15 mouse cellular contexts compared by ENCODE assay signal in genomic region chr11:103100361-103100760, GRCm38 (mm10). TPM values are rescaled to one million over a fixed set of nuclear protein-coding genes. Genes with fewer than 3 reads are reported as not detected.
DNase-seq lines count a peak whose midpoint lies in the region; ATAC-seq lines count a peak whose summit lies in the region.
"Had no signal": no experiment of that assay in that cellular context is flagged by ENCODE, and none has a peak within 500 bp of the region (broad histone marks: within the 10 kb centered on the region; RNA-seq: fewer than 3 reads in every experiment).

No protein-coding gene starts in this region.

- H3K4me3 ChIP-seq in limb, embryonic 13.5 days = 0 out of 2 replicates have a peak overlapping the region, but pooled peaks have one; percentile 63
- no peak overlapping the region for H3K4me3 ChIP-seq in limb, embryonic 10.5 days
- H3K4me3 ChIP-seq in embryonic facial prominence, embryonic 15.5 days (replicated peaks) = peak overlapping the region; percentile 61; the same call in 1 of the 2 replicates
- peak overlapping the region; percentile 68; the same call in 1 of the 2 replicates for H3K4me3 ChIP-seq in limb, embryonic 15.5 days

- H3K9ac ChIP-seq in limb, embryonic 13.5 days = no peak overlapping the region
- no peak overlapping the region for H3K9ac ChIP-seq in embryonic facial prominence, embryonic 15.5 days
- H3K9ac ChIP-seq in limb, embryonic 15.5 days = no peak overlapping the region
- H3K9ac ChIP-seq: neural tube, embryonic 12.5 days had no signal

- peaks cover 53% of the 10 kb centered on the region for H3K27me3 ChIP-seq in limb, embryonic 13.5 days
- peaks cover 93% of the 10 kb centered on the region for H3K27me3 ChIP-seq in limb, embryonic 10.5 days (ENCODE audit: low read depth, poor library complexity, severe bottlenecking)
- H3K27me3 ChIP-seq in embryonic facial prominence, embryonic 15.5 days = peaks cover 13% of the 10 kb centered on the region
- H3K27me3 ChIP-seq in limb, embryonic 15.5 days = peaks cover 13% of the 10 kb centered on the region; the same call in 1 of the 2 replicates

- peak; percentile 92 for DNase-seq in heart, adult 11 months
- DNase-seq in heart, postnatal 14 days = no peak
- no peak for DNase-seq in limb, embryonic 10.5 days (ENCODE audit: low spot score)
- DNase-seq in frontal cortex, adult 2 months (ENCODE audit: extremely low spot score in 1 of 2, low spot score in 1 of 2) = no peak
- DNase-seq in right cerebral cortex, postnatal 10 days (ENCODE audit: low spot score in 2 of 2) = no peak
- DNase-seq: adrenal gland, postnatal 36 days; embryo, embryonic 11 days; gastrocnemius, postnatal 14 days; lung, postnatal 14 days had no signal

- no peaks in the 10 kb centered on the region for H3K36me3 ChIP-seq in limb, embryonic 13.5 days
- no peaks in the 10 kb centered on the region for H3K36me3 ChIP-seq in limb, embryonic 10.5 days
- no peaks in the 10 kb centered on the region for H3K36me3 ChIP-seq in embryonic facial prominence, embryonic 15.5 days
- H3K36me3 ChIP-seq in limb, embryonic 15.5 days = no peaks in the 10 kb centered on the region
- H3K36me3 ChIP-seq: hindbrain, embryonic 15.5 days; midbrain, embryonic 12.5 days; neural tube, embryonic 12.5 days had no signal

- intact Hi-C loops in heart, postnatal 14 days (cut with DNase I) = no loop called here

- H3K27ac ChIP-seq in limb, embryonic 13.5 days = no peak overlapping the region
- no peak overlapping the region for H3K27ac ChIP-seq in limb, embryonic 10.5 days
- H3K27ac ChIP-seq in embryonic facial prominence, embryonic 15.5 days (replicated peaks) = no peak overlapping the region
- H3K27ac ChIP-seq in limb, embryonic 15.5 days = no peak overlapping the region
- H3K27ac ChIP-seq: hindbrain, embryonic 15.5 days; midbrain, embryonic 12.5 days; neural tube, embryonic 12.5 days had no signal

- peak overlapping the region; percentile 89 for H3K4me2 ChIP-seq in limb, embryonic 13.5 days (replicated peaks)
- no peak overlapping the region for H3K4me2 ChIP-seq in embryonic facial prominence, embryonic 15.5 days (replicated peaks)
- H3K4me2 ChIP-seq in limb, embryonic 15.5 days = no peak overlapping the region

- ATAC-seq in limb, embryonic 13.5 days (ENCODE audit: low FRiP score, low read depth) = no peak
- ATAC-seq in embryonic facial prominence, embryonic 15.5 days (ENCODE audit: insufficient number of reproducible peaks, low FRiP score, low TSS enrichment, low read depth) = no peak
- no peak for ATAC-seq in limb, embryonic 15.5 days (ENCODE audit: insufficient number of reproducible peaks, low FRiP score, low TSS enrichment, low read depth)

- H3K9me3 ChIP-seq in limb, embryonic 13.5 days = no peaks in the 10 kb centered on the region
- H3K9me3 ChIP-seq in limb, embryonic 10.5 days (replicated peaks) = no peaks in the 10 kb centered on the region
- no peaks in the 10 kb centered on the region for H3K9me3 ChIP-seq in embryonic facial prominence, embryonic 15.5 days (replicated peaks)
- no peaks in the 10 kb centered on the region for H3K9me3 ChIP-seq in limb, embryonic 15.5 days
- H3K9me3 ChIP-seq: hindbrain, embryonic 15.5 days; midbrain, embryonic 12.5 days; neural tube, embryonic 12.5 days had no signal

- WGBS in limb, embryonic 13.5 days = 65% methylated on average over 8 of the region's 8 CpGs
- WGBS in limb, embryonic 10.5 days = 73% methylated on average over 8 of the region's 8 CpGs
- WGBS in embryonic facial prominence, embryonic 15.5 days = 73% methylated on average over 8 of the region's 8 CpGs
- WGBS in limb, embryonic 15.5 days = 70% methylated on average over 8 of the region's 8 CpGs

- H3K4me1 ChIP-seq in limb, embryonic 13.5 days = peaks cover 51% of the 10 kb centered on the region
- peaks cover 61% of the 10 kb centered on the region for H3K4me1 ChIP-seq in limb, embryonic 10.5 days
- peaks cover 52% of the 10 kb centered on the region for H3K4me1 ChIP-seq in embryonic facial prominence, embryonic 15.5 days
- peaks cover 50% of the 10 kb centered on the region for H3K4me1 ChIP-seq in limb, embryonic 15.5 days

RNA-seq across cellular contexts. Expression of gene Plcd3, which starts 1.1 kb away (rescaled TPM):
- total RNA-seq in heart, postnatal 14 days (2021) = 10 to 100 TPM; 19.4 to 20.9 TPM
- polyA plus RNA-seq in limb, embryonic 13.5 days (2015; fragmentation: Nextera tagmentation; extraction: Ambion mirVana) = 4.8 and 5.1 TPM in 2 replicates
- 1.5 and 1.8 TPM in 2 replicates for polyA plus RNA-seq in limb, embryonic 10.5 days (2016; fragmentation: Nextera tagmentation; extraction: Ambion mirVana)
- polyA plus RNA-seq in embryonic facial prominence, embryonic 15.5 days (2015; fragmentation: Nextera tagmentation; extraction: Ambion mirVana) = 7.6 and 9.0 TPM in 2 replicates
- 6.5 and 7.6 TPM in 2 replicates for polyA plus RNA-seq in limb, embryonic 15.5 days (2015; fragmentation: Nextera tagmentation; extraction: Ambion mirVana)
- polyA plus RNA-seq in frontal cortex, adult 2 months (2012; rRNA removed) = 12.3 and 13.3 TPM in 2 replicates

RNA-seq across cellular contexts. Expression of gene Acbd4, which starts 1.1 kb away (rescaled TPM):
- 10 to 100 TPM; 30.5 to 34.5 TPM for total RNA-seq in heart, postnatal 14 days (2021)
- polyA plus RNA-seq in limb, embryonic 13.5 days (2015; fragmentation: Nextera tagmentation; extraction: Ambion mirVana) = 14.4 and 17.2 TPM in 2 replicates
- polyA plus RNA-seq in limb, embryonic 10.5 days (2016; fragmentation: Nextera tagmentation; extraction: Ambion mirVana) = 4.0 and 5.1 TPM in 2 replicates
- 23.4 and 27.9 TPM in 2 replicates for polyA plus RNA-seq in embryonic facial prominence, embryonic 15.5 days (2015; fragmentation: Nextera tagmentation; extraction: Ambion mirVana)
- 27.8 and 34.6 TPM in 2 replicates for polyA plus RNA-seq in limb, embryonic 15.5 days (2015; fragmentation: Nextera tagmentation; extraction: Ambion mirVana)
- polyA plus RNA-seq in frontal cortex, adult 2 months (2012; rRNA removed) = 38.1 and 44.9 TPM in 2 replicates

RNA-seq across cellular contexts. Expression of gene Hexim1, which starts 15.7 kb away (rescaled TPM):
- total RNA-seq in heart, postnatal 14 days (2021) = 10 to 100 TPM; 18.5 to 20.4 TPM
- 5.1 and 5.6 TPM in 2 replicates for polyA plus RNA-seq in limb, embryonic 13.5 days (2015; fragmentation: Nextera tagmentation; extraction: Ambion mirVana)
- polyA plus RNA-seq in limb, embryonic 10.5 days (2016; fragmentation: Nextera tagmentation; extraction: Ambion mirVana) = 1.8 and 2.4 TPM in 2 replicates
- polyA plus RNA-seq in embryonic facial prominence, embryonic 15.5 days (2015; fragmentation: Nextera tagmentation; extraction: Ambion mirVana) = 5.9 and 6.1 TPM in 2 replicates
- 5.0 and 5.8 TPM in 2 replicates for polyA plus RNA-seq in limb, embryonic 15.5 days (2015; fragmentation: Nextera tagmentation; extraction: Ambion mirVana)
- polyA plus RNA-seq in frontal cortex, adult 2 months (2012; rRNA removed) = 25.6 and 25.8 TPM in 2 replicates

RNA-seq across cellular contexts. Expression of gene Hexim2, which starts 31.9 kb away (rescaled TPM):
- 1 to 10 TPM; 1.8 to 3.3 TPM for total RNA-seq in heart, postnatal 14 days (2021)
- 12.8 and 13.8 TPM in 2 replicates for polyA plus RNA-seq in limb, embryonic 13.5 days (2015; fragmentation: Nextera tagmentation; extraction: Ambion mirVana)
- polyA plus RNA-seq in limb, embryonic 10.5 days (2016; fragmentation: Nextera tagmentation; extraction: Ambion mirVana) = 10.1 and 12.3 TPM in 2 replicates
- polyA plus RNA-seq in embryonic facial prominence, embryonic 15.5 days (2015; fragmentation: Nextera tagmentation; extraction: Ambion mirVana) = 14.0 and 14.1 TPM in 2 replicates
- polyA plus RNA-seq in limb, embryonic 15.5 days (2015; fragmentation: Nextera tagmentation; extraction: Ambion mirVana) = 11.7 and 12.2 TPM in 2 replicates
- 11.5 and 14.1 TPM in 2 replicates for polyA plus RNA-seq in frontal cortex, adult 2 months (2012; rRNA removed)
